Mouse (Mus musculus) lung, postnatal 0 days (tissue): ENCODE measurements at regions not wholly inside any gene's neighbourhood (a gene's known extent, or its start where the extent isn't known, plus 50 kb on each side); places are given as distances from the start of the nearest gene placed in this dataset.

Source experiments
- ATAC-seq: fragments of 200-750 bp; cut with Nextera tagmentation; 2 replicates; pipeline ENCODE4 v1.8.0; 2017; ENCODE audit warnings: moderate library complexity
- DNase-seq: peaks from one replicate; pipeline ENCODE4 v3.0.0-alpha.2; 2016; ENCODE audit warnings: low spot score
- H3K27ac ChIP-seq: fragments of 300-500 bp; sonication (generic); 2 replicates; pipeline ENCODE4 v1.5.1; 2014; ENCODE audit warnings: antibody characterized with exemption, mild to moderate bottlenecking, low read length, mixed read lengths
- H3K27me3 ChIP-seq: fragments of 300-500 bp; sonication (generic); replicated peaks from 2 replicates; pipeline ENCODE4 v1.6.1; 2014; ENCODE audit warnings: low read length, mixed read lengths; ENCODE audit not compliant: insufficient read depth
- H3K36me3 ChIP-seq: fragments of 300-500 bp; sonication (generic); 2 replicates; pipeline ENCODE4 v1.6.1; 2014; ENCODE audit warnings: low read length, mixed read lengths; ENCODE audit not compliant: insufficient read depth
- H3K4me1 ChIP-seq: fragments of 300-500 bp; sonication (generic); 2 replicates; pipeline ENCODE4 v1.6.1; 2014; ENCODE audit warnings: antibody characterized with exemption, low read depth, low read length, mixed read lengths; ENCODE audit not compliant: insufficient read depth
- H3K4me2 ChIP-seq: fragments of 300-500 bp; sonication (generic); replicated peaks from 2 replicates; pipeline ENCODE4 v1.6.1; 2014; ENCODE audit warnings: low read depth, mild to moderate bottlenecking, low read length, moderate library complexity, mixed read lengths
- H3K4me3 ChIP-seq: fragments of 300-500 bp; sonication (generic); 2 replicates; pipeline ENCODE4 v1.5.1; 2014; ENCODE audit warnings: low read depth, low read length
- H3K9ac ChIP-seq: fragments of 300-500 bp; sonication (generic); replicated peaks from 2 replicates; pipeline ENCODE4 v1.6.1; 2014; ENCODE audit warnings: low read depth, mild to moderate bottlenecking
- H3K9me3 ChIP-seq: fragments of 300-500 bp; sonication (generic); 2 replicates; pipeline ENCODE4 v1.6.1; 2016; ENCODE audit warnings: low read length, mixed read lengths
- CTCF ChIP-seq: IDR thresholded peaks from 2 replicates; pipeline ENCODE4 v1.5.1; 2016; ENCODE audit warnings: antibody characterized with exemption, mild to moderate bottlenecking
- EP300 ChIP-seq: IDR thresholded peaks from 2 replicates; pipeline ENCODE4 v1.6.1; 2016; ENCODE audit warnings: antibody characterized with exemption, mild to moderate bottlenecking, control low read depth
- WGBS: fragments of 180-500 bp; shearing (Covaris S2); extraction: QIAGEN DNeasy Blood & Tissue Kit; methylation state at CpG from one replicate; pipeline ENCODE4 v1.1.7; 2014; 5-methylcytosine and 5-hydroxymethylcytosine counted together

DNA sequence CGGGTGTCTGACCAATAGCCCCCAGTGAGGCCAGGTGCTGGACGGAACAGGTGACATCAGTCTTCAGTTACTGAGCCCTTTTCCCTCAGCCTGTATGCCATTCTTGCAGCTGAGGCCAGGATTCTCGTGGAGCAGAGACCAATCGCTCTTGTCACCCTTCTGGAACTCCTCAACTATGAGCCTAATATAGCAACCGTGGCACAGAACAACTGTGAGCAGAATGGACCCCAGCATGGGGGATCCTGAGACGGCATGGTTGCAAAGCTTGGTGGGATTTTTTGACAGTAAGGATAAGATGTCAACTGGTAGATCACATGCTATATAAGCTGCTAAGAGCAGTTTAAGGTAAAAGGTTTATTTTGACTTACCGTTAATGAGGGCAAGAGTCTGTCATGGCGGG lies 105.5 kb upstream of the 1700012A03Rik start:
- 79% methylated on average over 8 of the region's 8 CpGs for WGBS
- H3K4me1 ChIP-seq, result no peaks in the 10 kb centered on the region

DNA sequence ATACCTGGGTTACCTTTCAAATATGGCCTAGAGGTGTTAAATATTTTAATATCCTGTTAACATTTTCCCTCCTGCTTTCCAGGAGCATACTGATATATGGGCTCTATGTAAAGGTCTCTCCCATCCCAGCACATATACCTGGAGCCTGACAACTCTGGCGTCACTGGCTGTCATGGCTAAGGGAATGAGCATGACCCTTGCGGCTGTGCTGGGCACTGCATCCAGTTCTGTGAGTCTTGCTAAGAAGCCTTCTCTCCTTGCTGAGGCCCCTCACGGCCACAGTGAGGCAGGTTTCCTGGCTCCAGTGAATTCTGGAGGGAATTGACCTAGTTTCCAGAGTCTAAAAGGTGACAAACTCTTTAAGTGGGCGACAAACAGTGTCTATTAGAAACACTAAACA lies 107.3 kb upstream of the 1700012A03Rik start:
- Histone ChIP-seq H3K36me3 (no peaks in the 10 kb centered on the region), H3K4me1 (peaks cover 4% of the 10 kb centered on the region; the same call in 1 of the 2 replicates), H3K9me3 (no peaks in the 10 kb centered on the region), H3K4me3 (no peak overlapping the region), H3K4me2 (no peak overlapping the region), H3K9ac (no peak overlapping the region), H3K27me3 (no peaks in the 10 kb centered on the region), H3K27ac (no peak overlapping the region)
- TF ChIP-seq CTCF, result 0 out of 2 replicates have a peak, but pooled peaks have one; percentile 17
- TF ChIP-seq EP300, result no peak
- ATAC-seq (no peak), DNase-seq (no peak)
- 55% methylated on average over 4 of the region's 4 CpGs for WGBS

More for the DNA sequence above, 105.5 kb upstream of the 1700012A03Rik start:
- DNase-seq (no peak), ATAC-seq (no peak)
- Histone ChIP-seq H3K27me3 (no peaks in the 10 kb centered on the region), H3K9ac (no peak overlapping the region), H3K27ac (no peak overlapping the region), H3K4me2 (no peak overlapping the region), H3K9me3 (no peaks in the 10 kb centered on the region), H3K4me3 (no peak overlapping the region), H3K36me3 (no peaks in the 10 kb centered on the region)
- TF ChIP-seq EP300 (no peak), CTCF (no peak)

DNA sequence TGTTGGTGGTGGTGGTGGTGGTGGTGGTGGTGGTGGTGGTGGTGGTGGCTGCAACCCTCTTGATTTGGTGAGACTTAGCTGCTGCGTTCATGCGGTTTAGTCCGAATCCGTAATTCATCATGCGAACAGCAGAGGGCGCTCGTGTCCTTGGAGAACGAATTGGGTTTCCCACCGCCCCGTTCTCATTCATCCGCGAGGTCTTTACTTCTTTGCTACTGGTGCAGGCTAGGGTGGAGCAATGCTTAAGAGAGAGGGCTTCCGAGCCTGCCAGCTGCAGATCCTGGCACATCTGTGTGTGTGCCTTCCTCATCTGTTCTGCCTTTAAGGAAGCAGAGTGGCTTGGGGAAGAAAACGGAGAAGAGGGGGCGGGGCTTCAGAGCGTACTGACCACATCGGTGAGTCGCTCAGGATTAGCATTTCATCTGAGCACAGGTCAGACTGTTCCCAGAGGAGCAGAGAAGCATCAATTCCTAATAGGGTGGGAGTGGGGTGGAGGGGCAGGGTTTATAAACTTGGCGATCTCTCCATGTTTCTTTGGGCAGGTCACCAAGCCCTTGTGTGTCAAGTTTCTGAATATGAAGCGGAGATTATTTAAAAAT lies 111.7 kb upstream of the 1700012A03Rik start:
- Histone ChIP-seq H3K27ac (no peak overlapping the region), H3K4me2 (peak overlapping the region; percentile 63), H3K27me3 (no peaks in the 10 kb centered on the region), H3K36me3 (no peaks in the 10 kb centered on the region), H3K4me1 (peaks cover 4% of the 10 kb centered on the region; the same call in 1 of the 2 replicates), H3K9ac (no peak overlapping the region), H3K9me3 (no peaks in the 10 kb centered on the region), H3K4me3 (peak overlapping the region; percentile 28)
- DNase-seq, result peak; percentile 66
- ATAC-seq, result peak; percentile 57
- peak; percentile 86 for TF ChIP-seq CTCF
- no peak for TF ChIP-seq EP300
- WGBS, result 6% methylated on average over 20 of the region's 20 CpGs

DNA sequence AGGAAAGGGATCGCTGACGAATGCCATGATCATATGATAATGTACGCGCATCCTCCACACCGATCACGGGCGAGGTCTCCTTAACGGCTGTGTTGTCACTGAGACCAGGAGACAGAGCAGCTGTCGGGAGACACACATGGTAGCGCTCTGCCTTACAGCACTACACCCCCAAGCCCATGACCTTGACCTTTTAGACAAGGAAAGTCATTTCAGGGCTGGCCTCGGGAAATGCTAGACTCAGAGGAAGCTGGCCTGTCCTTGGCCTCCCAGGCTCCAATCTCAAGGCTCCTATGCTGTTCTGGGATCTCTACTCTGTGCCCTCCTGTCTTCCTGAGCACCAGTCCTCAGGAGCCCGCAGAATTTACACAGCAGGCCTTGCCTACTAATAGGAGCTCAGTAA lies 112.9 kb upstream of the 1700012A03Rik start:
- no peaks in the 10 kb centered on the region for H3K9me3 ChIP-seq
- TF ChIP-seq CTCF, result no peak
- no peak for TF ChIP-seq EP300
- DNase-seq, result no peak
- no peak overlapping the region for H3K9ac ChIP-seq
- H3K4me3 ChIP-seq, result no peak overlapping the region
- H3K4me2 ChIP-seq, result no peak overlapping the region
- WGBS, result 75% methylated on average over 12 of the region's 12 CpGs
- no peaks in the 10 kb centered on the region for H3K36me3 ChIP-seq
- no peak overlapping the region for H3K27ac ChIP-seq
- no peaks in the 10 kb centered on the region for H3K27me3 ChIP-seq
- ATAC-seq, result no peak
- peaks cover 4% of the 10 kb centered on the region; the same call in 1 of the 2 replicates for H3K4me1 ChIP-seq

DNA sequence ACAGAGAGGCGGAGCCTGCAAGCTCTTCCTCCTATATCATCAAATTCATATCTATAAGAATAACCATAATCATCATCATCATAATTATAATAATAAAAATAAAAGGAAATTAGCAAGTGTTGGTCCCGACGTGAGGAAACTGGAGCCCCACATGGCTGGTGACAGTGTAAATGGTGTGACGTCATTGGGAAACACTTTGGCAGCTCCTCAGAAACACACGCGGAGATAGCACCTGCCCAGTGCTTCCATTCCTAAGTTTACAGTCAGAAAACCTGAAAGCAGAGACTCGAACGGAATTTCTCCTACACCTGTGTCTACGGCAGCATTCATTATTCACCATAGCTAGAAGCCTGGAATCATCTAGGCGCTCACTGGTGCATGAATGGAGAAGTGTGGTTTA lies 115.2 kb upstream of the 1700012A03Rik start:
- H3K4me2 ChIP-seq, result no peak overlapping the region
- no peaks in the 10 kb centered on the region for H3K27me3 ChIP-seq
- no peaks in the 10 kb centered on the region for H3K9me3 ChIP-seq
- H3K36me3 ChIP-seq, result no peaks in the 10 kb centered on the region
- H3K4me1 ChIP-seq, result peaks cover 4% of the 10 kb centered on the region; the same call in 1 of the 2 replicates
- WGBS, result 78% methylated on average over 10 of the region's 10 CpGs
- ATAC-seq (no peak), DNase-seq (no peak)
- no peak overlapping the region for H3K9ac ChIP-seq
- H3K4me3 ChIP-seq, result no peak overlapping the region
- H3K27ac ChIP-seq, result no peak overlapping the region
- TF ChIP-seq CTCF, result no peak
- TF ChIP-seq EP300, result no peak

DNA sequence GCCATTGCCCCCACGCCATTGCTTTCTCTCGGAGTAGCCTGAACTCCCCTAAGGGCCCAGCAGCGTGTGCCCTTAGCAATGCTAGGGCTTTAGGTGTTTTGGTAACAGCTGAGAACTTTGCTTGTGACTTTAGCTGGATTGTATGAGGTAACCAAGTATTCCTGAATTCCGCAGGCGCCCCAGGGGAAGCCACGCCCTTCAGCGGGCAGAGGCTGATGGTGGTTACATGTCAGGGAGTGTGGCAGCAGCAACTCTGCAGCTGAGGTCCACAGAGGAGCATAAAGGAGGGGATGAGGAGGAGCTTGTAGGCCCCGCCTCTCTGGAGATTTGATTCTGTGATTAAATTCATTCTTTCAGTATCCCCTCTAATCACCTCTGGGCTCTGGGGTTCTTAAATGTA lies 116.1 kb upstream of the 1700012A03Rik start:
- no peaks in the 10 kb centered on the region for H3K27me3 ChIP-seq
- no peak overlapping the region for H3K4me3 ChIP-seq
- no peak overlapping the region for H3K4me2 ChIP-seq
- H3K36me3 ChIP-seq, result no peaks in the 10 kb centered on the region
- WGBS, result 70% methylated on average over 8 of the region's 8 CpGs
- DNase-seq (no peak), ATAC-seq (no peak)
- no peaks in the 10 kb centered on the region for H3K9me3 ChIP-seq
- H3K27ac ChIP-seq, result no peak overlapping the region
- TF ChIP-seq CTCF (no peak), EP300 (no peak)
- no peak overlapping the region for H3K9ac ChIP-seq
- H3K4me1 ChIP-seq, result peaks cover 4% of the 10 kb centered on the region; the same call in 1 of the 2 replicates
